Mouse (Mus musculus) myocyte (in vitro differentiated cells): ENCODE results near the gene Fam69a. TPM values are rescaled to one million over a fixed set of nuclear protein-coding genes. Genes with fewer than 3 reads are reported as not detected.

Experiments used
- H3K27me3 ChIP-seq: one replicate; pipeline ENCODE4 v1.6.1; 2011; ENCODE audit not compliant: control insufficient read depth, insufficient read depth, insufficient read length
- H3K36me3 ChIP-seq: one replicate; pipeline ENCODE4 v1.6.1; 2011; ENCODE audit not compliant: control insufficient read depth, insufficient read depth
- H3K4me2 ChIP-seq: one replicate; pipeline ENCODE4 v1.6.1; 2011; ENCODE audit warnings: low read depth, control low read depth
- H3K4me3 ChIP-seq: one replicate; pipeline ENCODE4 v1.5.1; 2011; ENCODE audit warnings: mild to moderate bottlenecking, control low read depth, moderate library complexity
- H3K79me2 ChIP-seq: one replicate; pipeline ENCODE4 v1.6.1; 2011; ENCODE audit not compliant: control insufficient read depth, insufficient read depth
- H3ac ChIP-seq: one replicate; pipeline ENCODE4 v1.6.1; 2011; ENCODE audit not compliant: control insufficient read depth, insufficient read length
- CEBPB ChIP-seq: IDR thresholded peaks from 2 replicates; pipeline ENCODE4 v1.6.1; 2011; ENCODE audit warnings: mild to moderate bottlenecking, moderate library complexity; ENCODE audit not compliant: poor library complexity, insufficient read depth, severe bottlenecking
- E2F4 ChIP-seq: IDR thresholded peaks from one replicate; pipeline ENCODE4 v1.6.1; 2011; ENCODE audit warnings: mild to moderate bottlenecking, control low read depth, moderate library complexity; ENCODE audit not compliant: insufficient read depth
- MAX ChIP-seq: IDR thresholded peaks from one replicate; pipeline ENCODE4 v1.6.1; 2011; ENCODE audit warnings: low read depth, mild to moderate bottlenecking, control low read depth
- MYOD1 ChIP-seq, 3 experiments: IDR thresholded peaks; one replicate each; pipeline ENCODE4 v1.6.1; 2011; ENCODE audit warnings: control low read depth in 2 of 3, low read depth in 2 of 3, mild to moderate bottlenecking in 2 of 3, moderate library complexity in 1 of 3; ENCODE audit not compliant: insufficient read length in 2 of 3, control insufficient read depth in 1 of 3
- MYOG ChIP-seq, 3 experiments: IDR thresholded peaks; one replicate each; pipeline ENCODE4 v1.6.1; 2011; ENCODE audit warnings: control low read depth in 2 of 3, low read depth in 2 of 3, mild to moderate bottlenecking in 2 of 3; ENCODE audit not compliant: insufficient read length in 2 of 3, control insufficient read depth in 1 of 3, insufficient read depth in 1 of 3
- POLR2A ChIP-seq: IDR thresholded peaks from one replicate; pipeline ENCODE4 v1.6.1; 2011; ENCODE audit warnings: low read depth, mild to moderate bottlenecking, control low read depth, moderate library complexity; ENCODE audit not compliant: insufficient read length
- POLR2AphosphoS2 ChIP-seq: IDR thresholded peaks from one replicate; pipeline ENCODE4 v1.6.1; 2011; ENCODE audit warnings: low read depth, control low read depth; ENCODE audit not compliant: insufficient read length
- REST ChIP-seq: IDR thresholded peaks from one replicate; pipeline ENCODE4 v1.6.1; 2011; ENCODE audit warnings: mild to moderate bottlenecking, control low read depth, moderate library complexity; ENCODE audit not compliant: insufficient read depth, insufficient read length
- SRF ChIP-seq: IDR thresholded peaks from one replicate; pipeline ENCODE4 v1.6.1; 2011; ENCODE audit warnings: low read depth; ENCODE audit not compliant: control insufficient read depth, insufficient read length
- TCF12 ChIP-seq: IDR thresholded peaks from one replicate; pipeline ENCODE4 v1.6.1; 2011; ENCODE audit warnings: mild to moderate bottlenecking, control low read depth; ENCODE audit not compliant: poor library complexity, insufficient read depth, severe bottlenecking
- TCF3 ChIP-seq: IDR thresholded peaks from one replicate; pipeline ENCODE4 v1.6.1; 2011; ENCODE audit warnings: low read depth, control low read depth; ENCODE audit not compliant: insufficient read length
- USF1 ChIP-seq: IDR thresholded peaks from one replicate; pipeline ENCODE4 v1.6.1; 2011; ENCODE audit warnings: low read depth, mild to moderate bottlenecking, control low read depth, moderate library complexity
- polyA plus RNA-seq: library from polyadenylated mRNA; unstranded; fragments of >200 nt; fragmentation: generic; extraction: Trizol; gene quantifications from one replicate; pipeline ENCODE4 v1.2.1, GENCODE M21; 2012; ENCODE audit warnings: missing spikeins

Gene Fam69a
- polyA plus RNA-seq, 1 experiment: 8.2 TPM

GRCm38 (mm10) chr5:107968079-107968478 is 18.8 kb downstream of the Fam69a start:
- H3K27me3 ChIP-seq: no peaks in the 10 kb centered on the region
- H3K4me3 ChIP-seq: no peak overlapping the region
- H3K79me2 ChIP-seq: no peaks in the 10 kb centered on the region
- no peak overlapping the region for H3ac ChIP-seq
- TF ChIP-seq CEBPB: no peak
- TF ChIP-seq MYOD1 (IDR thresholded peaks at IDR 0.05; ENCODE audit: control insufficient read depth in 1 of 3, insufficient read length in 2 of 3, low read depth in 2 of 3): no peak
- no peak for TF ChIP-seq E2F4
- no peak for TF ChIP-seq POLR2AphosphoS2
- TF ChIP-seq MYOG (IDR thresholded peaks at IDR 0.05; ENCODE audit: control insufficient read depth in 1 of 3, insufficient read depth in 1 of 3, insufficient read length in 2 of 3, low read depth in 2 of 3): no peak
- TF ChIP-seq USF1: no peak
- no peak for TF ChIP-seq POLR2A
- TF ChIP-seq SRF: no peak
- no peaks in the 10 kb centered on the region for H3K36me3 ChIP-seq
- H3K4me2 ChIP-seq: no peak overlapping the region

DNA sequence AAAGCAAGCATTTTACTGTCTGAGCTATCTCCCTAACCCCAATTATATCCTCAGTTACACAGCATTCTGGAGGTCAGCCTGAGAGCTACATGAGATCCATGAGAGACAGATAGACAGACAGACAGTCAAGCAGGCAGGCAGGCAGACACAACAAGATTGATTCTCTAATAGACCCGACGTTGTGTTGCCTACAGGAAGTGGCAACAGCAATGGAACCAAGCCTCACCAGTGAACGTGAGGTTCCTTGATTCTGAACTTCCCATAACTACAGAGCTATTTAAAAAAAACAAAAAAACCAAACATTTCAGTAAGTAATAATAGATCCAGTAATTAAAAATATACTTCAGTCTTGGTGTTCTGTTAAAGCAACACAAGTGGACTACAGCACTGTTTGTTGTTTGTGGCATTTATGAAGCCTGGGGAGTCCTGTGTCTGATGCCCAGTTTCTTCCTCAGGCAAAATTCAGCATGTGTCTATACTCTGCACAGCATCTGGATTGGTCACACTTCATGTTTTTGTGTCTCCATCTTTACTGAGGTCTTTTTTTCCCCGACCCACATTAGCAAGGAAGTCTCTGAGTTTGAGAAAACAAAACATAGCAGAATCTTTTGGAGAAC is 19.9 kb downstream of the Fam69a start:
- Histone ChIP-seq H3ac (no peak overlapping the region), H3K4me3 (no peak overlapping the region), H3K4me2 (peak overlapping the region; percentile 7), H3K79me2 (peaks cover 3% of the 10 kb centered on the region), H3K36me3 (no peaks in the 10 kb centered on the region), H3K27me3 (no peaks in the 10 kb centered on the region)
- no peak for TF ChIP-seq REST
- no peak for TF ChIP-seq USF1
- no peak for TF ChIP-seq MYOD1 (IDR thresholded peaks at IDR 0.05; ENCODE audit: control insufficient read depth in 1 of 3, insufficient read length in 2 of 3, low read depth in 2 of 3)
- no peak for TF ChIP-seq POLR2A
- no peak for TF ChIP-seq MYOG (IDR thresholded peaks at IDR 0.05; ENCODE audit: control insufficient read depth in 1 of 3, insufficient read depth in 1 of 3, insufficient read length in 2 of 3, low read depth in 2 of 3)
- no peak for TF ChIP-seq TCF12
- TF ChIP-seq CEBPB: no peak
- no peak for TF ChIP-seq E2F4
- no peak for TF ChIP-seq TCF3
- TF ChIP-seq POLR2AphosphoS2: no peak
- no peak for TF ChIP-seq MAX
- no peak for TF ChIP-seq SRF

- peaks cover 3% of the 10 kb centered on the region for H3K79me2 ChIP-seq
- peak overlapping the region; percentile 7 for H3K4me2 ChIP-seq
- no peaks in the 10 kb centered on the region for H3K36me3 ChIP-seq
- no peak overlapping the region for H3ac ChIP-seq
- no peaks in the 10 kb centered on the region for H3K27me3 ChIP-seq
- no peak overlapping the region for H3K4me3 ChIP-seq
- no peak for TF ChIP-seq SRF
- TF ChIP-seq POLR2AphosphoS2: no peak
- no peak for TF ChIP-seq MYOD1 (IDR thresholded peaks at IDR 0.05; ENCODE audit: control insufficient read depth in 1 of 3, insufficient read length in 2 of 3, low read depth in 2 of 3)
Measured at GRCm38 (mm10) chr5:107966156-107966555, 20.7 kb downstream of the Fam69a start.

DNA sequence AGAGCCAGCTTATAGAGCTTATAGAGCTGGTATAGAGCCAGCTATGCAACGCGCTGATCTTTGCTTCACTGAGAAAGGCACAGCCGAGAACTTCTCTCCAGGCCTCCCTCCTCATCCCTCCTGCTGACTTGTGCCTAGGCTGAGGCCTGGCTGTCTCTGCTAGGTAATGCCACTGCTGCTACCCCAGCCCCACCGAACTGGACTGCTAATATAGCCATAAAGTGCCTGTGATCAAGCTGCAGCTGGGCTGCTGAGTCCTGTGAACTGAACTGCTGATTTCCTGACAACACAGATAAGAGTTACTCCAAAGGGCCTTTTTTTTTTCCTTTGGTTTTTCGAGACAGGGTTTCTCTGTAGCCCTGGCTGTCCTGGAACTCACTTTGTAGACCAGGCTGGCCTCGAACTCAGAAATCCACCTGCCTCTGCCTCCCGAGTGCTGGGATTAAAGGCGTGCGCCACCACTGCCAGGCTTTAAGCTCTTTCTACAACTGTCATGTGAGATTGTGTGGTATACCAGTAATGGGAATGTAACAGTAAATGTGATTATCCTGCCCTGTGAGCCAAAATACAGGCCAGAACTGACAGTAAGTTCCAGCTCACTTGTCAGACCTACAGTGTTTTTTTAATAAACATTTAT is 21.4 kb downstream of the Fam69a start:
- Histone ChIP-seq H3K4me3 (no peak overlapping the region), H3K27me3 (no peaks in the 10 kb centered on the region), H3K79me2 (peaks cover 3% of the 10 kb centered on the region), H3K4me2 (no peak overlapping the region), H3ac (no peak overlapping the region), H3K36me3 (no peaks in the 10 kb centered on the region)
- TF ChIP-seq POLR2A (no peak), MYOD1 (IDR thresholded peaks at IDR 0.05; ENCODE audit: control insufficient read depth in 1 of 3, insufficient read length in 2 of 3, low read depth in 2 of 3) (no peak), E2F4 (no peak), REST (no peak), CEBPB (no peak), POLR2AphosphoS2 (no peak), TCF12 (no peak), MYOG (IDR thresholded peaks at IDR 0.05; ENCODE audit: control insufficient read depth in 1 of 3, insufficient read depth in 1 of 3, insufficient read length in 2 of 3, low read depth in 2 of 3) (no peak), TCF3 (no peak), USF1 (no peak), MAX (no peak), SRF (no peak)
